Mouse (Mus musculus) stomach, postnatal 0 days (tissue): ENCODE results near the gene Aqp11. TPM values are rescaled to one million over a fixed set of nuclear protein-coding genes. Genes with fewer than 3 reads are reported as not detected.

Experiments used
- ATAC-seq: fragments of 200-750 bp; cut with Nextera tagmentation; 2 replicates; pipeline ENCODE4 v1.8.0; 2017; ENCODE audit not compliant: low FRiP score, low TSS enrichment
- DNase-seq: peaks from one replicate; pipeline ENCODE4 v3.0.0-alpha.2; 2016; ENCODE audit warnings: low spot score
- H3K27ac ChIP-seq: fragments of 300-500 bp; sonication (generic); replicated peaks from 2 replicates; pipeline ENCODE4 v1.5.1; 2014; ENCODE audit warnings: mild to moderate bottlenecking, control low read depth
- H3K27me3 ChIP-seq: fragments of 300-500 bp; sonication (generic); 2 replicates; pipeline ENCODE4 v1.6.1; 2014; ENCODE audit warnings: low read length; ENCODE audit not compliant: control insufficient read depth, insufficient read depth
- H3K36me3 ChIP-seq: fragments of 300-500 bp; sonication (generic); 2 replicates; pipeline ENCODE4 v1.6.1; 2014; ENCODE audit warnings: low read length, mixed read lengths; ENCODE audit not compliant: control insufficient read depth, insufficient read depth
- H3K4me1 ChIP-seq: fragments of 300-500 bp; sonication (generic); replicated peaks from 2 replicates; pipeline ENCODE4 v1.6.1; 2014; ENCODE audit warnings: antibody characterized with exemption; ENCODE audit not compliant: control insufficient read depth, insufficient read depth
- H3K4me2 ChIP-seq: fragments of 300-500 bp; sonication (generic); replicated peaks from 2 replicates; pipeline ENCODE4 v1.6.1; 2014; ENCODE audit warnings: low read depth, mild to moderate bottlenecking, control low read depth, moderate library complexity
- H3K4me3 ChIP-seq: fragments of 300-500 bp; sonication (generic); 2 replicates; pipeline ENCODE4 v1.5.1; 2014; ENCODE audit warnings: low read depth, low read length, control low read depth
- H3K9ac ChIP-seq: fragments of 300-500 bp; sonication (generic); 2 replicates; pipeline ENCODE4 v1.6.1; 2014; ENCODE audit warnings: mild to moderate bottlenecking, low read length, control low read depth, mixed read lengths
- H3K9me3 ChIP-seq: fragments of 300-500 bp; sonication (generic); 2 replicates; pipeline ENCODE4 v1.6.1; 2016; ENCODE audit warnings: low read length; ENCODE audit not compliant: control insufficient read depth
- CTCF ChIP-seq: IDR thresholded peaks from 2 replicates; pipeline ENCODE4 v1.5.1; 2016; ENCODE audit warnings: antibody characterized with exemption, low read depth, mild to moderate bottlenecking, moderate library complexity
- EP300 ChIP-seq: optimal IDR thresholded peaks from 2 replicates; pipeline ENCODE3; 2016; ENCODE audit warnings: antibody characterized with exemption
- WGBS: fragments of 180-500 bp; shearing (Covaris S2); extraction: QIAGEN DNeasy Blood & Tissue Kit; methylation state at CpG from one replicate; pipeline ENCODE4 v1.1.7; 2014; 5-methylcytosine and 5-hydroxymethylcytosine counted together
- polyA plus RNA-seq: library from polyadenylated mRNA; unstranded; fragments of >200 nt; fragmentation: Nextera tagmentation; extraction: Ambion mirVana; gene quantifications from 2 replicates; pipeline ENCODE4 v1.2.1, GENCODE M21; 2015

The Aqp11 gene
- polyA plus RNA-seq = 22.0 and 22.2 TPM in 2 replicates

- peak within 1 kb of the TSS; percentile 65 for H3K9ac ChIP-seq
- under 1% methylated on average over 55 of the region's 64 CpGs for WGBS
- H3K4me1 ChIP-seq = no peaks in the 10 kb centered on the region
- H3K9me3 ChIP-seq = no peaks in the 10 kb centered on the region
- H3K27me3 ChIP-seq = no peaks in the 10 kb centered on the region
- peak within 1 kb of the TSS; percentile 65 for H3K4me3 ChIP-seq
- peak within 1 kb of the TSS; percentile 36; the same call in 1 of the 2 replicates for H3K27ac ChIP-seq
- DNase-seq = peak; percentile 92
- peak within 1 kb of the TSS; percentile 93 for H3K4me2 ChIP-seq
- TF ChIP-seq CTCF = no peak
- TF ChIP-seq EP300 = no peak
- H3K36me3 ChIP-seq = no peaks in the 10 kb centered on the region
- peak; percentile 93 for ATAC-seq
Observed at GRCm38 (mm10) chr7:97737638-97738456, at the start of gene Aqp11. Gene Aqp11, minus strand, starts transcription at chr7:97738289.

- Histone ChIP-seq H3K4me2 (no peak overlapping the region), H3K36me3 (no peaks in the 10 kb centered on the region), H3K27me3 (no peaks in the 10 kb centered on the region; the same call in 1 of the 2 replicates), H3K4me3 (no peak overlapping the region), H3K4me1 (no peaks in the 10 kb centered on the region), H3K27ac (no peak overlapping the region), H3K9ac (no peak overlapping the region), H3K9me3 (no peaks in the 10 kb centered on the region)
- TF ChIP-seq CTCF (no peak), EP300 (no peak)
- no peak for ATAC-seq
- DNase-seq = no peak
- WGBS = 65% methylated on average over 5 of the region's 5 CpGs
Observed at GRCm38 (mm10) chr7:97783523-97783922, 45.4 kb upstream of the Aqp11 start.

- ATAC-seq (no peak), DNase-seq (no peak)
- Histone ChIP-seq H3K27me3 (no peaks in the 10 kb centered on the region; the same call in 1 of the 2 replicates), H3K4me2 (no peak overlapping the region), H3K27ac (no peak overlapping the region), H3K36me3 (0 out of 2 replicates have a peak, but pooled peaks cover 2% of the 10 kb centered on the region), H3K9ac (no peak overlapping the region), H3K4me1 (no peaks in the 10 kb centered on the region), H3K9me3 (no peaks in the 10 kb centered on the region), H3K4me3 (no peak overlapping the region)
- TF ChIP-seq EP300 = no peak
- no peak for TF ChIP-seq CTCF
- 67% methylated on average over 8 of the region's 8 CpGs for WGBS
Observed at GRCm38 (mm10) chr7:97781496-97781895, 43.4 kb upstream of the Aqp11 start.

- ATAC-seq = peak; percentile 63; the same call in 1 of the 2 replicates
- 38% methylated on average over 1 of the region's 1 CpGs for WGBS
- Histone ChIP-seq H3K4me3 (no peak overlapping the region), H3K27ac (no peak overlapping the region), H3K4me1 (no peaks in the 10 kb centered on the region), H3K9ac (no peak overlapping the region), H3K4me2 (no peak overlapping the region), H3K9me3 (no peaks in the 10 kb centered on the region), H3K27me3 (no peaks in the 10 kb centered on the region; the same call in 1 of the 2 replicates), H3K36me3 (0 out of 2 replicates have a peak, but pooled peaks cover 2% of the 10 kb centered on the region)
- TF ChIP-seq CTCF (no peak), EP300 (no peak)
- no peak for DNase-seq
Observed at GRCm38 (mm10) chr7:97780815-97781214, 42.7 kb upstream of the Aqp11 start.

GRCm38 (mm10) chr7:97780222-97780621, 42.1 kb upstream of the Aqp11 start:
- Histone ChIP-seq H3K9ac (no peak overlapping the region), H3K9me3 (no peaks in the 10 kb centered on the region), H3K4me2 (no peak overlapping the region), H3K27ac (no peak overlapping the region), H3K36me3 (0 out of 2 replicates have a peak, but pooled peaks cover 2% of the 10 kb centered on the region), H3K27me3 (no peaks in the 10 kb centered on the region; the same call in 1 of the 2 replicates), H3K4me3 (no peak overlapping the region), H3K4me1 (no peaks in the 10 kb centered on the region)
- ATAC-seq = no peak
- no peak for TF ChIP-seq CTCF
- TF ChIP-seq EP300 = no peak
- WGBS = 77% methylated on average over 1 of the region's 1 CpGs
- DNase-seq = no peak

- Histone ChIP-seq H3K9ac (no peak overlapping the region), H3K36me3 (0 out of 2 replicates have a peak, but pooled peaks cover 2% of the 10 kb centered on the region), H3K27ac (no peak overlapping the region), H3K4me1 (no peaks in the 10 kb centered on the region), H3K9me3 (no peaks in the 10 kb centered on the region), H3K4me2 (no peak overlapping the region), H3K27me3 (no peaks in the 10 kb centered on the region; the same call in 1 of the 2 replicates), H3K4me3 (no peak overlapping the region)
- ATAC-seq (no peak), DNase-seq (no peak)
- TF ChIP-seq EP300 (no peak), CTCF (no peak)
- WGBS = 75% methylated on average over 4 of the region's 4 CpGs
Observed at GRCm38 (mm10) chr7:97777191-97777590, 39.1 kb upstream of the Aqp11 start.
